Mouse (Mus musculus): ENCODE measurements at regions not wholly inside any gene's neighbourhood (a gene's known extent, or its start where the extent isn't known, plus 50 kb on each side); places are given as distances from the start of the nearest gene placed in this dataset.

- no peak for DNase-seq
These were observed 613.4 kb upstream of the 4930412O13Rik start for GRCm38 (mm10) chr2:9267675-9268074.

DNA sequence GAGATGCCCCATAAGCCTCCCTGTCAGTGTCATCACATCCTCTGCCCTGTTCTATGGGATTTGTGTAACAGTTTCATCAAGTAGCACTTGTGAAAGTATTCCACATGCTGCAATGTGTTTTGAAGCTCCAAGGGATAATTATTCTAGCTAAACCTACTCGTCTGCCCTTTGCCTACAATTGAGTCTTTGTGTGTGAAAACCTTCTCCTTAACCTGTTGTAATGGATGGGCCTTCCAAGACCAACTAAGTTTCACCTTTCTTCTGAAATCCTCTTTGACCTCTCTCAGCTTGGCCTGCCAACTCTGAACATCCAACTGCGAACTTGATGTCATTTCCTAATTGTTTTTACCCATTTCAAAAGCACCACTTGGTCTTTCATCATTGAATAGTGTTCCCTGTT is 597.6 kb upstream of the 4930412O13Rik start:
- DNase-seq: no peak

DNA sequence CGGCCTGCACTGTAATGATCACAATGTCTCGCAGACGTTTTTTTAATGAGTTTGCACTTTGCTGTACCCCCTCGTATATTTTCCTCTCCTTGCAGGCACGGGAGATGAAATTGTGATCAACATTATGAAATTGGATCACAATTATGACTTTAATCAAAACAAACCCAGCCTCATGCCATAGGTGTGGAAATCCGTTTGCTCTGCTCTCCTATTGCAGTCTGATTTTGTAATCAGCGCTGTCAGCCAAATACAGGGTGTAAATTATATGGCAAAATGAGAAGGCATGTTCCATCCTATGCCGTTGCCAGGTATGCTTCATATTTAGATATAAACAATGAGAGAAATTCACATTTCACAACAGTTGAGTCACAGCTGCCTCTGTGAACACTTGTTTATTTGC is 595.3 kb upstream of the 4930412O13Rik start:
- no peak for DNase-seq

GRCm38 (mm10) chr2:9287077-9287476 is 594.0 kb upstream of the 4930412O13Rik start:
- DNase-seq: no peak

DNA sequence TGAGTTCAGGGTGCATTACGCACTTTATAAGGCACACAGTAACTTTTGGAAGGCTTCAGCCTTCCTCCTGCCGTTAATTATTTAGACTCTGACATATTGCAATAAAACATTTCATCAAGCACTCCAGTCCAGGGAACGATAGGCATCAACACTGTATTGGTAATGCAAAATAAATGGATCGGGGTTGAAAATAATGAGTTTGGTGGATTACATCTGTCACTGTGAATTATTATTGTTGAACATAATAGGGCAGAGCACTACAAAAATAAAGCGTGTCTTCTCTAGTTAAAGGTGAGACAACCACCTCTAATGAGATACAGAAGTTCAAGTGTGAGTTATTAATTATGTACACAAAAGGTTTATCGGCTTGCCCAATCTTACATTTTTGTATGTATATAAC is 593.4 kb upstream of the 4930412O13Rik start:
- DNase-seq: no peak

- DNase-seq: no peak
These were observed 549.3 kb upstream of the 4930412O13Rik start for GRCm38 (mm10) chr2:9331630-9332352.

DNA sequence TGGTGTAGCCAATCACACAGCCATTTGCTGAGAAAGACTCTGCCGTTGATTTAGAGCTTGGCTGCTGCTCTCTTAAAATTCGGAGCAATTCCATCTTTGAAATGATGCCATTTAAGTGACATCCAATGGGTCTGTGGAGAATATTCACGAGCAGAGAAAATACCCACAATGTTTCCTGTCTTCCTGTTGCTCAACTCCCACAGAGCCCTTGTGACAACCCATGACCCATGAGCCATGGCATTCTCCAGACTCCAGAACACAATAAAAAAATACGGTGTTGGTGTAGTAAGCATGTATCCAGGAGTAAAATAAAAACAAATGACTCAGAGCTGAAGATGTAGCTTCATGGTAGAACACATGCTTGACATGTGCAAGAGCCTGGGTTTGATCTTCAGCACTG is 532.1 kb upstream of the 4930412O13Rik start:
- DNase-seq: no peak

DNA sequence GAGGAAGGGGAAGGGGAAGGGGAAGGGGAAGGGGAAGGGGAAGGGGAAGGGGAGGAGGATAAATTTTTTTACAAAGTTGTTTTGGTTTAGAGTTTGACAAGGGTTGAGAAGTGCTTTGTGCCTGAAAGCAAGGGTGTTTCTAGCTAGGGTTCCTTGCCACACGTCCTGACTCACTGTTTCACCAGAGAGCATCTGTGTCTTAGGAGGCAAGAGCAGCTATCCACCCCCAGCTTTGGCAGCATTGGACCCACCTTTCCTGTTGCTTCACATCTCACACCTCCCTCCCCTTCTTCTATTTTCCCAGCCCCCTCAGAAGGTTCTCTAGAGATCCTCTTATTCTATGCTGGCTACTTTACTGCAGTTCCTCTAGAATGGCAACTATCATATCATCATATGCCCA is 531.1 kb upstream of the 4930412O13Rik start:
- DNase-seq: no peak

GRCm38 (mm10) chr2:9352190-9352589 is 528.9 kb upstream of the 4930412O13Rik start:
- no peak for DNase-seq

GRCm38 (mm10) chr2:9360020-9360419 is 521.0 kb upstream of the 4930412O13Rik start:
- DNase-seq: no peak

GRCm38 (mm10) chr2:9367801-9368584 is 513.1 kb upstream of the 4930412O13Rik start:
- no peak for DNase-seq

DNA sequence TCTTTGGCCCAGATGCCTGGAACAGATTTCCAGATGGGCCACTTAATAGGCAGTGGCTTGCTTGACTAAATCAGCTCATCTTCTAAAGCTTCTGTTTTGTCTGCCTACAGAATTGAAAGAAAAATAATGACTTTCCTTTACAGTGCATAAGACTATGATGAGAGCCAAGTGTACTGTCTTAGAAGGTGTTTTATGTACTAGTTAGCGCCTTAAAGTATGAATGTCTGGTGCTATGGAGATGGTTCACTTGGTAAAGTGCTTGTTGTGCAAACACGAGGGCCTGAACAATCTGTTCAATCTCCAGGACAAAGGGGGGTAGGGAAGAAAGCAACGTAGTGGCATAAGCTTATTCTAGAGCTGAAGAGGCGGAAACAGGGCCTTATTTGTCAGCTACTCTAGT is 511.5 kb upstream of the 4930412O13Rik start:
- no peak for DNase-seq

DNA sequence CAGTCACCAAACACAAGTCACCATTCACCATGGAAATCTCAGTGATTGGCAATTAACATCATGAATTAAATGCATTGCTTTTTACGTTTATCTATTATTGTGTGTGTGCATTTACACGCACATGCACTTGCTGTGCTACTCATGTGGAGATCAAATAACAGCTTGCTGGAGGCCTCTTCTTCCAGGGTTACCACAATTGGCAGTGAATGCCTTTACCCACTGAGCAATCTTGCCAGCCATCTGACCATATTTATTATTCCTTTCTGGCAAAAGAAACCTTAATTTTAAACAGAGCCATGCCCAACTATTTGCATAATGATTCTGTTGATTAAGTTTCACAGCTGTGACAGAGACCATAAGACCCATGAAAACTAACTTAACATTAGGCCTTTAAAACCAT is 494.5 kb upstream of the 4930412O13Rik start:
- DNase-seq: no peak

GRCm38 (mm10) chr2:9388058-9388457 is 493.0 kb upstream of the 4930412O13Rik start:
- no peak for DNase-seq

GRCm38 (mm10) chr2:9395379-9395999 is 485.6 kb upstream of the 4930412O13Rik start:
- DNase-seq: no peak

DNA sequence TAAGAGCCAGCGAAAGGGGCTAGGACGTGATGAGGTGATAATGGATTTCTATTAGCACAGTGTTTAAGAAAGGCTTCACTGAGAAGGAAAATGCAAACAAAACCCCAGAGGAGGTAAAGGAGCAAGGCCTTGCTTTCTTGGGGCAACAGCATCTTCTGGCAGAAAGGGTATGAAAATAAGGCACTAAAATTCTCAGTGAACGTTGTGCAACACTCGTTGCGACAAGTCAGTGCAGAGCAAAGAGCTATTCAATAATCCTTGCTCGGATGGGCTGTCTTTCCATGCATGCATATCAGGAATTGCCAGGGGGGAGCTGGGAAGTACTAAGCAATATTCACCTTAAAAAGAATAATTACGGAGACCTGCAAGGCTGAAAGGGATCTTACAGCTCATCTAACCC is 479.6 kb upstream of the 4930412O13Rik start:
- no peak for DNase-seq

GRCm38 (mm10) chr2:9402281-9402680 is 478.8 kb upstream of the 4930412O13Rik start:
- no peak for DNase-seq

DNA sequence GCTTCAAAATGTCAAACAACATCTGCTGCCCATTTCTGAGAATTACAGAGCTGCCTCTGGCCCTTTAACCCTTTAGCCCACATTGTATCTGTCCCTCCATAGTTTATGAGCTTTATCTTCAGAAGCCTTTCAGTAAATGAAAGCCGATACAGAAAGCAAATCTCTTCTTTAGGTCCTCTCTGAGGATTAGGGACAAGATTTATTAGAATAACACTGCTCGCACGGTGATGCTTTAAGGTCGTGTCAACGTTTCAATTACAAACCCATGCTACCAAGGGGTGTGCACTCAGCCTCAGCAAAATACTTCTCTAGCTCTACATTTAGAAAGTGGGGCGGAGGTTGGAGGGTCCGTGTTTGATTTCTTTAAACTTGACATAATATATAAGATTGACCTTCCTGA is 472.0 kb upstream of the 4930412O13Rik start:
- DNase-seq: no peak

DNA sequence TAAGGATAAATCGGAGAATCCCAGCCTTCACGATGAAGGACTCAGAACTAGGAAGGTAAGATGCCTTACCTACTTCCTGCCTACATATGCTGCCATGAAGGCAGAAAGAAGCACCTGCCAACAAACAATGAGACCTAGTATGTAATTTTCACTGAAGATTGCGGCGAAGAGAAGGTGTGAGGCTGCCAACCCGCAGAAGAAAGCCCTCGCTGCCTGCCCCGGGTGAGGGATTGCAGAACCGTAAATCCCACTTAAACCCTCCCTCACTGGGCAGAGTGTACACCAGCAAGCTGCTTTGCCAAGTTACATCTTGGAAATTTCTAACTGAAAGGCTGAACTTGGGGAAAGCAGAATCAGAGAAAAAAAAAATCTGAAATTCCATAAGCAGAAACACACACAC is 458.4 kb upstream of the 4930412O13Rik start:
- no peak for DNase-seq

DNA sequence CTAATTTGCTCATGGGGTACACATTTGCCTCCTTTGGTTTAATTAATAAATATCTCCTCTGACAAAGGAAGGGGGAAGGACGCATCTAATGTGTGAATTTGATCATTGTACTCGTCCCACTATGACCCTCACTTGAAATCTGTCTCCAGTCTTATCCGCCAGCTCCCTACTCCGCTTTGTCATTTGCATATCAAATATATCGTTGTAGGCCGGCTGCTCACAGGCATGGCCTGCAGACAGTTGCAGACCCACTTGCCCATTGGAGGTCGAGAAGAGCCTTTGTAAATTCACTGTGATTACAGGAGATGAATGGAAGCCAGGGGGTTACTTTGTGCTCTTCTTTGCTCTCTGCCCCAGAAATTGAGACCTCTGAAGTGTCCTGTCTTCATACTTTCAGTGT is 457.5 kb upstream of the 4930412O13Rik start:
- no peak for DNase-seq

DNA sequence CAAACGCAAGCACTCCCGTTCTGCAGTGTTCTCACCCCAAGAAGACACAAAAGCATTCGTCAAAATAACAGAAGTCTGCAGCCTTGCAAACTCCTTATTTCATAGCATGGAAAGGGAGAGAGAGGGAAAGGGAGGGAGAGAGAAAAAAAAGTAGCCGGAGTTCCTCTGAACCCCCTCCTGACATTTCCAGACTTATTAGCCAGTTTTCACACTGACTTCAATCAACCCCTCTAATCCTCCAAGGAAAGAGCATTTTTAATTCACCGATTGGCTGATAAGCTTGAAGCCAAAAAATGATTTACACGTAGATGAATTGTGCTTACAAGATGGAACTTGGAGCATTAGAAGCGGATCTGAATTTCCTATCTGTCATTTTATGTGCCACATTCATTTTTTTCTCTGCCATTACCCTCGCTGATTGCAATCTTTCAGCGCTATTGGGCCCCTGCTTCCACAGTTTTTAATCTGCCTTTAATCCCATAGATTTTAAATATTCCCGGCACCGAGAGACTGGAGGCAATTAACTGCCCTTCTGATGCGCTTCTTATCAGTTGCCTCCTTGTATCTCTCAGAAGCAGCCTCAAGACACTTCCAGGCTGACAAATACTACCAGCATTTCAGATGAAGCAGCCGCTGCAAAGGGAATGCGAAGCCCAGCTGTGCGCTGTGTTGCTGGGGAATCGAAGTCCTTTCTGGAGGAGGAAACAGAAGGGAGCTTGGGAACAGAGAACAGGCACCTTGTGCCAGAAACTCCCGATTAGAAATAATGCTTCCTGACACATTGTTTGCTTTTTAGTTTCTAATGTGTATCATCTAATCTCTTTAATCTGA is 447.7 kb upstream of the 4930412O13Rik start:
- DNase-seq: no peak

DNA sequence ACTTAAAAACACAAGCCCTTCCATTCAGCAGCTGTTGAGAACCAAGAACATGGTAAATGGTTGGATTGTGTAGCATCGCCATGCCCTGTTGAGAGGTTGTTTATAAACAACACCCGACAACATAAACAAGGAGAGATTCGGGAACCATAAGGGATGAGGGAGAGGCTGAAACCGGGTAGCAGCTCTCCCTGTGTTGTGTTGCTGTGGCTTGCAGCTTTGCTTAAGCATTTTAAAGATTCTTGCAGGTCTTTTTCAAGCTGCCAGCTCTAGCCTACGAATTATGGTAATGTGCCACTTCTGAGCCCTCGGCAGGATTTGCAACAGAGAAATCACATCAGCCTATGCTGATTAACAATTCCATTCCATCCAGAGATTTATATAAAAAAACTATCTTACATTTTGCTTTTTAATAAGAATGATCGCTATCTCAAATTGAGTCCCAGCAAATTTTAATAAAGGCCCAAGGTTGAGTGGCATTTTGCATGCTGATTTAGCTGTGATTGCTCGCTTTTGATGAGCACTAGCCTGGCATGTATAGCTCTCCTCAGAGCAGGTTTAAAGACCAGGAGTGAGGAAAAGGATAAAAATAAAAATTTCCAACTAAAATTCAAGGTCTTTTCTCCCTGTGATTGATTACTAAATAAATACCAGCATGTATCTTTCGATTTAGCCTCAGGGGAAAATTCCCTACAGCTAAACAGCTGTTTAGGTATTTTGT is 445.7 kb upstream of the 4930412O13Rik start:
- DNase-seq: no peak
